Comparison of ENCODE assay signal across 22 mouse cellular contexts in the genomic region with DNA sequence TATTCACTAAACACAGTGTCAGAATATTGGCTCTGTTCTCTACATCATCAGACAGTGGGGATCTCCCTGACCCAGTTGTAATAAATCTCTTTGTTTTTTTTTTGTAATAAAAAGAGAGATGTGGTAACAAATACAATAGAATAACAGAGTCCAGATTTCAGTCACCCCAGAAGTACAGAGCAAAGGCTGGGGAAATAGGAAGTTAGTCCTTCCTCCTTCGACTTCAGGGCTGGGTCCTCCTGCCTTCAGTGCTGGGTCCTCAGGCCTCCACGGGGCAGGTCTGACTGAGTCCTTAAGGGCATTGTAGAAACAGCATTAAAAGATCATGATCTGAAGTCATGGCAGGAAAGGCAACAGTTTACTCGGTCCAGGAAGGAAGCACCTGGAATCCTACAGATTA.
DNase-seq lines count a peak whose midpoint lies in the region; ATAC-seq and TF ChIP-seq lines count a peak whose summit lies in the region.
"Had no signal": no experiment of that assay in that cellular context is flagged by ENCODE, and none has a peak within 500 bp of the region (broad histone marks: within the 10 kb centered on the region; RNA-seq: fewer than 3 reads in every experiment).

No protein-coding gene starts in this region.

- TF ChIP-seq CTCF in kidney, postnatal 0 days (IDR thresholded peaks at IDR 0.05; ENCODE audit: low read depth): no peak

- no peaks in the 10 kb centered on the region for H3K9me3 ChIP-seq in kidney, postnatal 0 days (replicated peaks; ENCODE audit: low read length)
- H3K9me3 ChIP-seq in kidney, embryonic 14.5 days (ENCODE audit: control insufficient read depth, low read length): peaks cover 3% of the 10 kb centered on the region; the same call in 1 of the 2 replicates
- no peaks in the 10 kb centered on the region for H3K9me3 ChIP-seq in limb, embryonic 10.5 days (replicated peaks)
- H3K9me3 ChIP-seq: embryonic facial prominence, embryonic 12.5 days; embryonic facial prominence, embryonic 15.5 days; forebrain, embryonic 12.5 days; forebrain, embryonic 15.5 days; G1E; hindbrain, embryonic 12.5 days; intestine, embryonic 15.5 days had no signal

- H3K4me1 ChIP-seq in kidney, postnatal 0 days (replicated peaks; ENCODE audit: insufficient read depth, low read length): no peaks in the 10 kb centered on the region
- peaks cover 5% of the 10 kb centered on the region; the same call in 1 of the 2 replicates for H3K4me1 ChIP-seq in kidney, embryonic 14.5 days (ENCODE audit: control insufficient read depth, insufficient read depth, low read length)
- peaks cover 18% of the 10 kb centered on the region for H3K4me1 ChIP-seq in limb, embryonic 10.5 days
- H3K4me1 ChIP-seq: embryonic facial prominence, embryonic 12.5 days; embryonic facial prominence, embryonic 15.5 days; forebrain, embryonic 12.5 days; forebrain, embryonic 15.5 days; hindbrain, embryonic 12.5 days; intestine, embryonic 15.5 days had no signal

- ATAC-seq in kidney, postnatal 0 days (replicated peaks; ENCODE audit: low FRiP score, low read depth): no peak
- ATAC-seq in kidney, embryonic 14.5 days (ENCODE audit: low FRiP score, low TSS enrichment): no peak; the same call in 1 of the 2 replicates
- ATAC-seq in megakaryocyte progenitor cell, adult 5-6 weeks (replicated peaks; ENCODE audit: poor library complexity): peak; percentile 55
- ATAC-seq: forebrain, embryonic 15.5 days; hindbrain, embryonic 16.5 days; intestine, embryonic 15.5 days had no signal

- H3K4me3 ChIP-seq in kidney, postnatal 0 days (replicated peaks; ENCODE audit: low read depth, low read length): no peak overlapping the region
- no peak overlapping the region for H3K4me3 ChIP-seq in kidney, embryonic 14.5 days (ENCODE audit: low read length)
- H3K4me3 ChIP-seq in limb, embryonic 10.5 days: no peak overlapping the region
- H3K4me3 ChIP-seq: embryonic facial prominence, embryonic 12.5 days; embryonic facial prominence, embryonic 15.5 days; forebrain, embryonic 12.5 days; forebrain, embryonic 15.5 days; hindbrain, embryonic 12.5 days; intestine, embryonic 15.5 days had no signal

- H3K27me3 ChIP-seq in kidney, postnatal 0 days (ENCODE audit: insufficient read depth, low read length): no peaks in the 10 kb centered on the region
- no peaks in the 10 kb centered on the region for H3K27me3 ChIP-seq in kidney, embryonic 14.5 days (ENCODE audit: control insufficient read depth, insufficient read depth, low read length)
- no peaks in the 10 kb centered on the region for H3K27me3 ChIP-seq in limb, embryonic 10.5 days (ENCODE audit: low read depth, poor library complexity, severe bottlenecking)
- H3K27me3 ChIP-seq: embryonic facial prominence, embryonic 12.5 days; embryonic facial prominence, embryonic 15.5 days; forebrain, embryonic 12.5 days; forebrain, embryonic 15.5 days; hindbrain, embryonic 12.5 days; intestine, embryonic 15.5 days had no signal

- 13% methylated on average over 3 of the region's 3 CpGs for WGBS in kidney, postnatal 0 days
- 24% methylated on average over 3 of the region's 3 CpGs for WGBS in kidney, embryonic 14.5 days
- 72% methylated on average over 3 of the region's 3 CpGs for WGBS in limb, embryonic 10.5 days

- peak overlapping the region; percentile 53 for H3K4me2 ChIP-seq in kidney, postnatal 0 days (ENCODE audit: low read length)
- H3K4me2 ChIP-seq in kidney, embryonic 14.5 days (replicated peaks; ENCODE audit: low read depth, low read length): no peak overlapping the region
- H3K4me2 ChIP-seq: embryonic facial prominence, embryonic 12.5 days; embryonic facial prominence, embryonic 15.5 days; forebrain, embryonic 12.5 days; forebrain, embryonic 15.5 days; heart, embryonic 11.5 days; hindbrain, embryonic 12.5 days; intestine, embryonic 15.5 days had no signal

- no peak overlapping the region for H3K27ac ChIP-seq in kidney, postnatal 0 days
- no peak overlapping the region for H3K27ac ChIP-seq in kidney, embryonic 14.5 days (ENCODE audit: low read depth, low read length)
- no peak overlapping the region for H3K27ac ChIP-seq in limb, embryonic 10.5 days
- H3K27ac ChIP-seq: embryonic facial prominence, embryonic 12.5 days; embryonic facial prominence, embryonic 15.5 days; forebrain, embryonic 12.5 days; forebrain, embryonic 15.5 days; hindbrain, embryonic 12.5 days; intestine, embryonic 15.5 days had no signal

- DNase-seq in adrenal gland, adult 2 months: peak; percentile 8
- DNase-seq in adrenal gland, postnatal 36 days: no peak
- peak; percentile 61 for DNase-seq in kidney, postnatal 0 days (ENCODE audit: low spot score)
- peak; percentile 50 for DNase-seq in gonadal fat pad, adult 2 months (ENCODE audit: low read depth)
- no peak for DNase-seq in limb, embryonic 10.5 days (ENCODE audit: low spot score)
- DNase-seq in layer of hippocampus, postnatal 14 days (ENCODE audit: low spot score in 2 of 2): no peak
- DNase-seq: cerebellum, adult 11-12 months; cerebellum, adult 8-10 months; cerebellum, postnatal 10 days; gastrocnemius, postnatal 25 days; heart, adult 11 months had no signal

- H3K9ac ChIP-seq in kidney, postnatal 0 days (ENCODE audit: low read depth, low read length): no peak overlapping the region
- H3K9ac ChIP-seq in kidney, embryonic 14.5 days (ENCODE audit: low read depth, low read length): no peak overlapping the region
- H3K9ac ChIP-seq: embryonic facial prominence, embryonic 12.5 days; embryonic facial prominence, embryonic 15.5 days; forebrain, embryonic 12.5 days; forebrain, embryonic 15.5 days; hindbrain, embryonic 12.5 days; intestine, embryonic 15.5 days had no signal

- H3K36me3 ChIP-seq in kidney, postnatal 0 days (ENCODE audit: insufficient read depth, low read length): no peaks in the 10 kb centered on the region
- no peaks in the 10 kb centered on the region for H3K36me3 ChIP-seq in kidney, embryonic 14.5 days (ENCODE audit: control insufficient read depth, insufficient read depth, low read length)
- no peaks in the 10 kb centered on the region for H3K36me3 ChIP-seq in limb, embryonic 10.5 days
- H3K36me3 ChIP-seq: embryonic facial prominence, embryonic 12.5 days; embryonic facial prominence, embryonic 15.5 days; forebrain, embryonic 12.5 days; forebrain, embryonic 15.5 days; G1E; hindbrain, embryonic 12.5 days; intestine, embryonic 15.5 days had no signal

Comparison
In these comparisons a context has a peak if more than half of its experiments do, and no peak if none do; other contexts are left out.
1. DNase-seq: peak in adrenal gland, adult 2 months (single experiment), kidney, postnatal 0 days (single experiment) and gonadal fat pad, adult 2 months (single experiment); none in adrenal gland, postnatal 36 days (0 of 2), limb, embryonic 10.5 days (single experiment) and layer of hippocampus, postnatal 14 days (0 of 2).